Mouse (Mus musculus) adrenal gland, postnatal 36 days (tissue): Measurements from ENCODE around the gene Bend7. TPM values are rescaled to one million over a fixed set of nuclear protein-coding genes. Genes with fewer than 3 reads are reported as not detected.

ENCODE experiments used
- DNase-seq, 2 experiments: peaks; one replicate each; pipeline ENCODE4 v3.0.0; 2021; ENCODE audit warnings: mixed read lengths in 1 of 2
- total RNA-seq, 2 experiments: library from RNA; stranded (reverse); gene quantifications; 2 replicates each; pipeline ENCODE4 v1.2.3; 2021

Gene Bend7
- total RNA-seq, 2 experiments from 2014 or later = 19.0 to 20.0 TPM

GRCm38 (mm10) chr2:4782401-4782800 lies 64.8 kb downstream of the Bend7 start:
- DNase-seq = no peak

GRCm38 (mm10) chr2:4782809-4783641 lies 65.4 kb downstream of the Bend7 start:
- DNase-seq = no peak

GRCm38 (mm10) chr2:4784012-4784411 lies 66.4 kb downstream of the Bend7 start:
- DNase-seq = peak; percentile 66 to 67

GRCm38 (mm10) chr2:4785016-4785415 lies 67.4 kb downstream of the Bend7 start:
- DNase-seq = no peak

GRCm38 (mm10) chr2:4787223-4787622 lies 69.6 kb downstream of the Bend7 start:
- no peak for DNase-seq

- no peak for DNase-seq
Measured at GRCm38 (mm10) chr2:4791646-4792045, 74.0 kb downstream of the Bend7 start.

- no peak for DNase-seq
Measured at GRCm38 (mm10) chr2:4792554-4792953, 74.9 kb downstream of the Bend7 start.

- DNase-seq = no peak
Measured at GRCm38 (mm10) chr2:4802395-4803176, 85.0 kb downstream of the Bend7 start.

- DNase-seq = no peak
Measured at GRCm38 (mm10) chr2:4816308-4816707, 98.7 kb downstream of the Bend7 start.

- no peak for DNase-seq
Measured at GRCm38 (mm10) chr2:4817678-4818077, 100.0 kb downstream of the Bend7 start.

- DNase-seq = peak in 1 of 2 experiments; percentile 25
Measured at GRCm38 (mm10) chr2:4820230-4820629, 102.6 kb downstream of the Bend7 start.

- DNase-seq = no peak
Measured at GRCm38 (mm10) chr2:4824067-4824466, 106.4 kb downstream of the Bend7 start.

GRCm38 (mm10) chr2:4828032-4828431 lies 110.4 kb downstream of the Bend7 start:
- no peak for DNase-seq

GRCm38 (mm10) chr2:4828446-4828997 lies 110.9 kb downstream of the Bend7 start:
- DNase-seq = no peak

- DNase-seq = no peak
Measured at GRCm38 (mm10) chr2:4829007-4829406, 111.4 kb downstream of the Bend7 start.

- DNase-seq = no peak
Measured at GRCm38 (mm10) chr2:4829489-4830065, 111.9 kb downstream of the Bend7 start.

- no peak for DNase-seq
Measured at GRCm38 (mm10) chr2:4831493-4831892, 113.9 kb downstream of the Bend7 start.

GRCm38 (mm10) chr2:4832166-4832565 lies 114.5 kb downstream of the Bend7 start:
- no peak for DNase-seq

- DNase-seq = no peak
Measured at GRCm38 (mm10) chr2:4849449-4849848, 131.8 kb downstream of the Bend7 start.
